Mouse (Mus musculus) cerebellum, postnatal 14 days (tissue): ENCODE measurements around the gene Tmtc2.

ENCODE experiments used
- DNase-seq, 2 experiments: peaks; one replicate each; pipeline ENCODE4 v3.0.0; 2021; ENCODE audit warnings: mixed read lengths in 2 of 2

The Tmtc2 gene

DNA sequence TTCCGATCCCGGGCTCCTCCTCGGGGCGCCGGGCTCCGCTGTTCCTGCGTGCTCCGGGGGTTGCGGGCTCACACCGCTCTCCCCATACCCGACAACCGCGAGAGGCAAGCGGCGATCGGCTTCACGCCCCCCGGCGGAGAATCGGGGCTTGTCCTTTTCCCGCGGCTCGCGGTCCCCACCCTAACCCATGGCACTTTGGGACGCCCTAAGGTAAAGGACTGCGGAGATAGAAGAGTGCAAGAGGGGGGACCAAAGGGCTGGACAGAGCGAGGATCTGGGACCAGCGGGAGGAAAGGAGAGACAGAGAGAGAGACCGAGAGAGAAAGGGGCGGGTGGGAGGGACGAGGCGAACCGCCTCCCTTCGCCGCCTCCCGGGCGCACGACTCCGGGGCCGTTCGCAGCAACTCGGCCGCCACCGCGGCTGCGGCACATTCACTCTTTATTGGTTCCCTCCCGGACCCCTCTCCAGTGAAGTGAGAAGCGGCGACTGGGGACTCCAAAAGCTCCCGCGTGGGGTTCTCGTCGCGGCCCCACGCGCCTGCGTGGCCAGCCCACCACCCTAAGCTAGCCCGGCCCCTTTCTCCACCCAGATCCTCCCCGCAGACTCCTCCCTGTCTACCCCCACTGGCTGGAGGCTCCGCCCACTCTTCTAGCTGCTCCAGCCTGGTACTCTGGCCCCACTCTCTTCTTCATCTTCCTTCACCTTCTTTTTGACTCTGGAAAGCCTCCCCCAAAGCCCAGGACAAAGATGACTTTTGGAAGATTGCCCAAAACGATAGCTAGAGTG is at the start of gene Tmtc2:
Tmtc2 (minus strand) TSS at position 544 of the 787 bp plus-strand sequence.
- DNase-seq = peak; percentile 93 to 94

DNA sequence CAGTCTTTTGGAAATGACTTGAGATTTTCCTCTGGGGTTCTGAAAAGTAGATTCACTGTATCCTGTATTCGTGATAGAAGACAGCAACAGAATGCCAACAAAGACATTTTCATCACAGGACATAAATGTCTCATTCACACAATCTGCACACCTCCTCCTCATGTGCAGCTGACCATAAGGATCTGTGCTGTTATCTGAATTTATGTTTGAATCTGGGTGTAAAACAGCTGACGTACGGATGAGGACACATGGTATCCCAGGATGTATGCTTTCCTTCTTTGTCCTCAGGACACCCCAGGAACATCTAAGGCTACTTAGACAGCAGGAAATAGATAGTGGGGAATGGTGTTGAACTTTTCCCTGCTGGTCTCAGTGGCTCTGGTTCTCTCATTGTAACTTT is 37.9 kb upstream of the Tmtc2 start:
- DNase-seq = no peak

DNA sequence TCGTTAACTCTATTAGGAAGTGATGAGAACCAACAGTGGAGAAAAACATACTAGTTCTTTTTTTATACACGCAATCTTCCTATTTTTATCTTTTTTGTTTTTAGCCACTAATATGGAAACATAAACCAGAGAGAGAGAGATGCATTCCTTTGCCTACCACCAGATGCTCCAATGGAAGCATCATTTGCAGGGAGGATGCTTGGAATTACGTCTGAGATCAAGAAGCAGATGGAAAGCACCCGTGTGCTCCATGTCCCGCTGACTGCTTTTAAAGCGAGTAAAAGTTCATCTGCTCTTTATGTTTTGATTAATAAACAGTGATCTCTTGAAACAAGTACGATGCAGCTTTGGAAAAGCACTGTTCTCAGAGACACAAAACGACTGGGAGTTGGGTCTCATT is 24.6 kb upstream of the Tmtc2 start:
- DNase-seq = peak in 1 of 2 experiments; percentile 30

DNA sequence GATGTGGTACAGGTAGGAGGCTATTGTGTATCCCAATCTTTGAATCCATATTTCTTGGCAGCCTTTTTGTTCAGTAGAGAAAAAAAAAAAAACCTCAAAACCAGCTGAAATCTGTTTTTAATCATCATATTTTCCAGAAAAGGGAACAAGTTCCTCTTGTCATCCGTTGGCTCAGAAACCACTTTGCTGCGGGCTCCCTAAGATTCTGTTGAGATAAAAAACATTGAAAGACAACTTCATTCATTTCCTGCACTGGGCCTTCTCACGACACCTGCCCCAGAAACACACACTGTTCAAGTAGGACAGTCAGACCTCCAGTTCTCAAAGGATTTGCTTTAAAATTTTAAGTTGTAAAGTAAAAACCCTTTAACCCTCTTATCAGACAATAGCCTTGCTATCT is 23.0 kb upstream of the Tmtc2 start:
- DNase-seq = no peak

DNA sequence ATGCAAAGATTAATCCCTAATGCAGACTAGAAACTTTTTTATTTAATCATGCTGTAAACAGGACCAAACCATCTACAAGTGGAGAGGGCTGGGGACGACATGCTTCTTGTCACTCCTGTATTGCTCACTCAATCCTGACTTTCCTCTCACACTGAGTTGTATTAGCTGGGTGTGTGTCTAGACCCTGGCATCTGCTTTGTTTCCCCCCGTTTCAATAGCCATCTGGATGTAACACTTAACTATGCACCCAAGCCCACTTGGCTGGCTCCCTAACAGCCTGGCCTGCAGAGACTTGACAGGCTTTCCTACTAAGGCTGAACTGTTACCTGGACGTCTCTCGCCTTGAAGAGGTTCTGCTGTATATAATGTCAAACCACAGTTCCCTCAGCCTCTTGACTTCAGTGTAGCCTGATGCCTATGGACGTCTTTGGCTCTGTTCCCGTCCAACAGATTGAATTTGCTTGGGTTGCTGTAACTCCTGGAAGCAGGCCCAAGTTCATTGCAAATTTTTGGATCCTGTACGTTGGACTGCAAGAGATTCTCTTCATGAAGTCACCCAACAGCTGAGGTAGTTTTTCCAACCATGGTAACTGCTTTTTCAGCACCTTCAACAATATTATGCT is 21.3 kb upstream of the Tmtc2 start:
- peak; percentile 78 to 87 for DNase-seq

DNA sequence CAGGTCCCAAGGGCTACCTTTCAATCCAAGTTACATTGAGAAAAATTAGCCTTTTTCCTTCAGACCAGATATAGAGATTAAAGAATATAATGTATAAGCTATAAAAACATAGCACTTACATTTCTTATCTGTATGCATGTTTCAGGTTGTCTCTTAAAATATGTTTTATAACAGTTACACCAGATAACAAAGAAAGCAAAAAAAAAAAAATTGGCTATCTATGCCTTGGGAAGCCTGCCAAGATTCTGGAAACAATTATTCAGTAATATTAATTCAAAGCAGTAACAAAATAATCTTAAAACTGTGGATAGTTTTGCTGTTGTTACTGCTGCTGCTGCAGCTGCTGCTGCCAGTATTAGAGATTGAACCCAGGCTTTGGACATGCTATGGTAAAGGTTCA is 13.9 kb upstream of the Tmtc2 start:
- DNase-seq = no peak

DNA sequence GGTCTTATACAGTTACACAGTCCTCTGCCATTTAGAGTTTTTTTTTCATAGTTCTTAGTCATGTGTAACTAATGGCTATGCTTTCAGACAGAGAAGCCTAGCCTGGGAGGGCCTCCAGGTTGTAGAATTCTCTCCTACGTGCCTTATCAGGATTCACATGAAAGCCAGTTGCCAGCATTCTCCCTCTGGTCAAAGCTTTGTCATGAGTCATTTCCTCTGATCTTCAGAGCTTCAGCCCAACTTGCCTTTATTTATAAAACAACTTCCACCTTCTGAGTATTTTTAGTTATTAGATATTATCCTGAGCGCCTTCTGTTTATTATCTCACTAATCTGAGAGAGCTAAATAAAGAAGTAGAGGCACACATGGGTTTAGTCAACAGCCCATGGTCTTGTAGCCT is 5.1 kb upstream of the Tmtc2 start:
- DNase-seq = no peak

DNA sequence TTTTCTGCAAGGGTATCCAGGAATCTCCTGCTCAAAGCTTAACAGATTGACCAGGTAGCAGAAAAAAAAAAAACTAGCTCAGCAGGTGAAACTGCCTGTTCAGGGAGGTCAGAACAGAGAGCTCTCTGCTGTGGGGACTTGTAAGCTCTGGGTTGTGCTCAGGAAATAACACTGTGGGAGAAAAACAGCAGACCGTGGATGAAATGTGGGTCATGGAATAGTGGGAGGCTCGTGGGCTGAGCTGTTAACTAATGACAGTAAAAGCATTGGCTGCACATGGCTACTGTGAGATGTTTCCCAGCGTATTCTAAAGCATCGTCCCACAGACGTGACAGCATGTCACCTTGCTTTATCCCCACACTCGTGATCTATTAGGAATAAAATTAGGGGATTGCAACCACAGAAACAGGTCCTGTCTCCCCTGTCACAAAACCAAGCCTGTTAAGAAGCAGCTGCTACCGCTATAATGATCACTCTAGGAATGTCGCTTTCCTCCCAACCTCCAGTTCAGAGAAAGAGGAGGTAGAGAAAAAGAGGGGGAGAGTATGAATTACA is 4.1 kb upstream of the Tmtc2 start:
- peak; percentile 63 to 77 for DNase-seq

DNA sequence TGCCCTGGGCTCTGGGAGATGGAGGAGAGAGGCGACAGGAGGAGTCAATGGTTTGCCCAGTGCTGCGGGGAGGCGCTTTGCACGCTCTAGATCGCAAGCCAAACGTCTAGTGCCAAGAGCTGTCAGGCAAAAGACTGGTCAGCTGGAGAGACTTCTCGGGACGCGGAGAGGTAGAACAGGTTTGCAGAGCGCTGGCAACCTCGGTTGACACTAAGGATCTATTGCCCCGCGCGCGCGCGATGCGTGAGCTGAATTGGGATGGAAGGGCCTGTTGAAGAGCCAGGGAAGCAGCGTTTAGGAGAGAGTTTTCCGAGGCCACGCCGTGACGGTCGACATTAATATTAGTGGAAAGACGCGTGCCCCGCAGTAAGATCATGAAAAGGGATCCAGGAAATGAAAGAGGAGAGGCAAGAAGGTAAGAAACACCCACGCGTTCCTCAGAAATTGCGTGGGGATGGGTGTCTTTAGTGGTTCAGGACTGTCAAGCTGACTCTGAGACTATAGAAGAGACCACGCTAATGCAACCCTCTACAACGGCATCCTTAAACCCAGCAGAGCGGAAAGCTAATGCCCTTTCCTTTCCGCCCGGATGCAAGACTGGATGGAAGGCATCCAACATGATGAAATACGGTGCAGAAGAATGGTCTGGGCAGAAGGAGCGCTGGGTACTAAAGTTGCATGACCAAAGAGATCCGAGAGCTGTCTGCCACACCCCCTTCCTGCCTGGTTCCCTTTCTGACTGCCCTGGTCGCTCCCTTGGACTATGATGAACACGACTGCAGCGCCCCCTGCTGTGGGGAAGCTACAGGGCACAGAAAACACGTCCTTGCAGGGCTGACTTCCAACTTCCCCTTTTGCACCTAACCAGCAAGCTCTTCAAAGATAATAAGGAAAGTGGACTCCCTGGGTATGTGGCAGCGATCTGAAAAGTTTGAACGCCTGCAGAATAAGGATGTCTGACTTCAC is 727 bp upstream of the Tmtc2 start:
- DNase-seq = peak; percentile 98 to 99

DNA sequence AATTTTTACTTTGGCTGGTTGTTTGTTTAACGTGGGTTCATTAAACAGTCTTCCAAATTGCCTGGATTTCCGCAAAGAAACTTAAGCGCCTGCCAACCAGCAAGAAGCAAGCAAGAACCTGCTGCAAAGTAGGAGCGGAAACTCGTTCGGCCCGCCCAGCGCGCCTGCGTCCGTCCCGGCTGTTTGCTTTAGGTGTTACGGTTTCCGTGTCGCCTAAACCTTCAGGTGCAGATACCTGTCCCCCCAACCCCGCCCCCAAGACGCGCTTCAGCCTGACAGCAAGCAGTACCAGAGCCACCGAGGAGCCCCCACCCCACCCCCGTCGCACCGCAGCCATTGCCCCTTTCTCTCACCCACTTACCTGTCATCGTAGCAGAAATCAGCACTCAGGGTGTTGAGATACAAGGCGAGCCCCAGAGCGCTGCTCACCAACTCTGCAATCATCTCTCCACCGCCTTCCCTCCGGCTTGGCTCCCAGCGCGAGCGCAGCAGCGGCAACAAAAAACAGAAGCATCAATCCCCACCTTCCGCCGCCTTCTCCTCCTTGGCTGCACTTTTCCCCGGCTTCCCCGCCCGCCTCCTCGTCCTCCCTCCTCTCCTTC is 844 bp downstream of the Tmtc2 start:
- peak; percentile 75 to 77 for DNase-seq

DNA sequence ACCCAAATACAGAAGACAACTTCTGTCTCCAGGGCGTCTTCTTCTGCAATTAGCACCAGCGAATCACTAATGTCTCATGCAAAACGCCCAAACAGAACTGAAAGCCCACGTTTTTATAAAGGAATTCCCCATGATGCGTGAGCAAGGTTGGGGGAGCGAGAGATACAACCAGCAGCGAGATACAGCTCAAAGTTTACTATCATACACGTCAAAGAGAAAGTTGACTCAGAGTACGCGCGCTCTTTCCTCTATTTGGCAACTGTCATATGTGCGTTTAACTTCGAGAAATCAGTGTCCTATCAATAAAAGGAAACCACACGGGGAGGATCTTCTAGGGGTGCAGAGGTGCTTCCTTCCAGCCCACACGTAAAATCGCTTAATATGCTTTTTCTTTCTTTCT is 1.4 kb downstream of the Tmtc2 start:
- DNase-seq = peak in 1 of 2 experiments; percentile 33

DNA sequence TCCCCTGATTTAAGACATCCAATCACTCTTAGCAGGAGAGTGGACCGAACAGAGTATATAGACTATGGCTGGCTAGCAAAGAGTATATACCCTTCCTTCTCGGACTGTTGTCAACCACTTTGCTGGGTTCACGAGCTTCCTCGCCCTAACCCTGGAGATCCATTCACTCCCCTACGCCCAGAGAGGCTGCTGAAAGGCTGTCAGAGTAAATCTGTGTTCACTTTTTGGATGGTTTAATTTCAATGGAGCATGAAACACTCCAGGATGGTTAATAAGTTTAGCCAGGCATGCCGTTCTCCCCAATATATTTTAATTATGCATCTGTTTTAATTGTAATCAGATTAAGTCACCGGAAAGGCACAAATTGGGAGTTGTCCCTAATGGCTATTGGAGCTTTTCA is 1.9 kb downstream of the Tmtc2 start:
- peak in 1 of 2 experiments; percentile 42 for DNase-seq

DNA sequence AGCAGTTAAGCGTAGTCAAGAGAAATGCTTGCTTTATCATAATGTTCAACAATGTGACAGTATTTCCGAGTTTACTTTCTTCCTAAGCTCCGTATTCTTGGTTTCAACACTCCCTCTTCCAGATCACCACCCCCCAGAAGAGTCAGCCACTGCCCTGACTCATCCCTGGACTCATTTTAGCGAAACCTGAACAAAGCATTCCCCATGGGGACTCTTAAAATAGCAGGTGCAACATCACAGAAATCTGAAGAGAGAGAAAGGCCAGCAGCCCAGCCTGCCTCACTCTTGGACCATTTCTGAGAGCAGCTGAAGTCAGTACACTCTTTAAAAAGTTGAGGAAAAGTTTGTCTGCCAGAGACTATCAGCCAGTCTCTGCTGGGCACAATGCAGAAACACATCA is 2.4 kb downstream of the Tmtc2 start:
- DNase-seq = peak in 1 of 2 experiments; percentile 31

DNA sequence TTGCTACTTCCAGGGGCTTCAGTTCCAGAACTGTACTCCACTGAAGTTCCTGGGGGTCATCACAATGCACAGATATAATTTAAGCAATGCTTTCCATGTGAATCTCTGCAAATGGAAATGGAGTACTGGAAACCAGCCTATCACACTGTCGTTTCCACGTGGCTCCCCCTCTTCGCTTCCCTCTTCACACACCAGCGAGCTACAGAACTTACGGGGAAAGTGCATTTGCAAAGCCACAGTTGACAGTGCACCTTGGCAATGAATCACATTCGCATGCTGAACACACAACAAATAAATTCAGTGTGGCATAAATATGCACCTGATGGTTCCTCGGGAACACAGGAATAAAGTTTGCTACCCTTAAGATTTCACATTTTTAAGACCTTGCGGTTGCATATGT is 3.2 kb downstream of the Tmtc2 start:
- DNase-seq = peak; percentile 35 to 52

DNA sequence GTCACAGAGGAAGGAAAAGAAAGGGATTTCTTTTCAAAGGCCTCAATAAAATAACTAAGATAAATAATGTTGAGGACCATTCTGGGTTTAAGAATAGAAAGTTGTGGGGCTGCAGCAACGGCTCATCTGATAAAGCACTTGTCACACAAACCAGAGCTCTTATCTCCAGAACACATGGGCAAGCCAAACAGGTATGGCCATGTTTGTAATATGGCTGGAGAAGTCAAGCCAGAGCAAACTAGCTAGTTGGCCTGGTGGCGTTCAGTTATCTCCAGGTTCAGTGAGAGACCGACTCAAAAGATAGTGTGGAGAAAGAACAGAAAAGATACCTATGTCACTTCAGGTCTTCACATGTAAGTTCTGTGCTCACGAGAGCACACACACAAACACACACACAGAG is 4.7 kb downstream of the Tmtc2 start:
- no peak for DNase-seq

DNA sequence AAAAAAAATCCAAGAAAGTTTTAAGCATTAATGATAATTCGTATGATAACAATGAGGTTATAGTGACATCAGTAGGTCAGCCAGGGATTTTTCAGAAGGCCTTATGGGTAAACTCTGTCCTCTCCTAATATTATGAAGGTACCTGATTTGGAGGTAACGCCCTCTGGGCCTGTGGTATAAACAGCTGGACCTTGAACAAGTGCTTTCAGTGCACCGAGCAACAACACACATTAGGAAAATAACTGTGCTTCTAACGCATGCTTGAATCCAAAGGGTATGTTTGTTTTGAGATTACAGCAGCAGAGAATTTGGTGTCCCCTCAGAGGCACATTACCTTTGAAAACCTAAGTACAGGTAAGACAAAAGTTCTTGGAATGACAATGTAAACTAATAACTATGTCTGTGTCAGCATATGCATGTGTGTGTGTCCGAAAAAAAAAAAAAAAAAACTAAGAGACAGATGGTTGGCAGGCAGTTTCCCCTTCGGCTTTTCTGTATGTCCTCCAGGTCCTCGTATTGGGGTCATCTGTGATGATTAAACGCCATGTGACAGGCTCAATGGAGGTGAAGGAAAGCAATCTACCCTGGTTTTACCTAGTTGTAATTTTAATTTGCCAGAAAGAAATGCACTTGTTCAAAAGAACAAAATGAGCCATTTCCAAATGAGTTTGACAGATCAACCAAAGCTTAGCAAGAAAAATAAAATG is 6.3 kb downstream of the Tmtc2 start:
- DNase-seq = peak; percentile 68 to 78

DNA sequence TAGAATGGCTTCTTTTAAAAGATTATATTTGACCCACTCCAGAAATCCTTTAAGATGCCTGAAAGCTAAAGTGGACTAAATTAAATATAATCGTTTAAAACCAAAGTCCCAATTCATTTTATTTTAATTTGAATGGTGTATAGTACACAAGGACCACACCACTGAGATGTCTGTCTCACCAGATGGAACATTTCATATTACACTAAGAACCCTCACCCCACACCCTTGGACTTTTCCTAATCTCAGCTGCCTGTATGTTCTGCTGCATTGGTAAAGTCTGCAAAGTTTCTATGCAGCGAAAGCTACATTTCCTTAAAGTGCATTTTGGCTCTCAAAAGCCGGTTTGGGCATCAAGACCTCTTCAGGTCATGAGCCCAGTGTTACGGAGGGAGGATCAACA is 12.7 kb downstream of the Tmtc2 start:
- DNase-seq = no peak

DNA sequence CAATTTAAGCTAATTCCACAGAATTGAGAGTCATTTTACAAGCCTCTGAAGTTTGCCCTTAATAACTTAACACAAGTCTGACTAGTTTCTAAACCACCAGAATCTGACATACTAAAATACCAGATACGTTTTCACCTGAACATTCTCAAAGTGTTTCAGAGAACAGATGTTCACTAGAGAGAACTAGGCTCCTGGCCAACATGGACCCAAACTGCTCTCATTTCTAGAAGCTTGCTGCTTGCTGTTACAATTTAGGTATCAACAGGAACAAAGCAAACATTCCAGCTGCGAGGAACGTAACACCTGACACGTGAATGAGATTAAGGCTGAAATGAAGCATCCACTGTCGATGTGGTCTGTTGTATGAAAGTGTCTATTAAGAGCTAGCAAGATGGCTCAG is 16.7 kb downstream of the Tmtc2 start:
- DNase-seq = peak; percentile 33 to 36

DNA sequence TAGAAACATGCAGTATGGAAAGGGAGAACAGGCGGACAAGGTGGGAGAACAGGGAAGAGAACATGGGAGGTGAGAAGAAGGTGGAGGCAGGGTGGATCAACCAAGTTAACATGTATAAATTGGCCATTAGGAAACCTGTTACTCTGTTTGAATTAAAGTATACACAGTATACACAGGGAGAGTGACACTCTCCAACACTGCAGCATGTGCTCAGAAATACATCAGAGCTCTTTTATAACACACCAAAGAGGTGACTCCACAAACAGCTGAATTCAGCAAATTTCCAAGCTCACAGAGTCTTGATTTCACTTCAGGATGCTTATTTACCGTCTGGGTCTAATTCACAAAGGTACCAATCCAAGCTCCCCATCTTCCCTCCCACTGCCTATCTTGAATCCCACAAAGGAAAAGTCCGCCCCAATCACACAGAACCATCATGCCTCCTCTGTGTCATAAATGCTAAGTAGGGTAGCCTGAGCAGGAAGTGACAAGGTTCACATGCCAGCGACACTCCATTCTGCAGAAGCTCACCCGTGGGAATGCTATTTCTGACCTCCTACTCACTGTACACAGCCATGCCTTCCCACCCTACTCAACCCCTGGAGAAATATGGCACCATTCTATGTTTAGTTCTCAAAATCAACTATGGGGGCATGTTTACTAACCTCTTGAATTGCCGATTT is 17.2 kb downstream of the Tmtc2 start:
- DNase-seq = no peak

DNA sequence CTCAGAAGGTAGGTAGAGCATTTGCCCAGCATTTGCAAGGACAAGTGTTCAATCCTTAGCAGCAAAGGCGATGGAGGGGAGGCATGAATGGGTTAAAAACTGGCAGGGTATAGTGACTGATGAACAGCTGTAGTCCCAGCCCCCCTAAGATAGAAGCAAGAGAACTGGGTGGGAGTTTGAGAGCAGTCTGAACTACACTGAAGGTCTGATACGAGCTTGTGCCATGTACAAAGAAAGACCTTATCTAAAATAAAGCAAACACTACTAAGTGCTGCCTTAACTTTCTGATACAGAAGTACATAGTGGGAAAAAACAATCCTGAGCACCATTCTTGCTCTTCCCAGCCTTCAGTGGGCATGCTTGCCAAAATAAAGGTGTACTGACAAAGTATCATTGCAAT is 20.1 kb downstream of the Tmtc2 start:
- DNase-seq = no peak

DNA sequence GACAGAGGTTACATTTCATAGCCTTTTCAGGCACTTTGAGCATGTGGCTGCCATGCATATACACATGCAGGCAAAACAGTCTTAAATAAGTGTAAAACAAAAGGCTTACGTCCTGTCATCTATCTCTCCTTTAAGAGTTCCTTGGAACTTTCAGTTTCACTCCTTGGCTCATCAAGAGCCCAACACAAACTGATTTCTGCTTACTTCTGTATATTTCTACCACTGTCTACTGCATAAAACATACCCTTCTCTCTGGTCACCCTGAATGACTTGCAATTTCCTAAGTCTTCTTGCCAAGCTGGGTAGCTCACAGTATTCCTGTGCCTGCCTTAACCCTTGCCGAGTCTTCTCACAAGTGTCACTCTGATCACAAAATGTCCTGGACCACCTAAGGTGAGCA is 26.2 kb downstream of the Tmtc2 start:
- no peak for DNase-seq
